Mouse (Mus musculus) lung, postnatal 0 days (tissue): ENCODE data around the gene Zfp511.

Experiments
- CTCF ChIP-seq: IDR thresholded peaks from 2 replicates; pipeline ENCODE4 v1.5.1; 2016; ENCODE audit warnings: antibody characterized with exemption, mild to moderate bottlenecking
- EP300 ChIP-seq: IDR thresholded peaks from 2 replicates; pipeline ENCODE4 v1.6.1; 2016; ENCODE audit warnings: antibody characterized with exemption, mild to moderate bottlenecking, control low read depth

DNA sequence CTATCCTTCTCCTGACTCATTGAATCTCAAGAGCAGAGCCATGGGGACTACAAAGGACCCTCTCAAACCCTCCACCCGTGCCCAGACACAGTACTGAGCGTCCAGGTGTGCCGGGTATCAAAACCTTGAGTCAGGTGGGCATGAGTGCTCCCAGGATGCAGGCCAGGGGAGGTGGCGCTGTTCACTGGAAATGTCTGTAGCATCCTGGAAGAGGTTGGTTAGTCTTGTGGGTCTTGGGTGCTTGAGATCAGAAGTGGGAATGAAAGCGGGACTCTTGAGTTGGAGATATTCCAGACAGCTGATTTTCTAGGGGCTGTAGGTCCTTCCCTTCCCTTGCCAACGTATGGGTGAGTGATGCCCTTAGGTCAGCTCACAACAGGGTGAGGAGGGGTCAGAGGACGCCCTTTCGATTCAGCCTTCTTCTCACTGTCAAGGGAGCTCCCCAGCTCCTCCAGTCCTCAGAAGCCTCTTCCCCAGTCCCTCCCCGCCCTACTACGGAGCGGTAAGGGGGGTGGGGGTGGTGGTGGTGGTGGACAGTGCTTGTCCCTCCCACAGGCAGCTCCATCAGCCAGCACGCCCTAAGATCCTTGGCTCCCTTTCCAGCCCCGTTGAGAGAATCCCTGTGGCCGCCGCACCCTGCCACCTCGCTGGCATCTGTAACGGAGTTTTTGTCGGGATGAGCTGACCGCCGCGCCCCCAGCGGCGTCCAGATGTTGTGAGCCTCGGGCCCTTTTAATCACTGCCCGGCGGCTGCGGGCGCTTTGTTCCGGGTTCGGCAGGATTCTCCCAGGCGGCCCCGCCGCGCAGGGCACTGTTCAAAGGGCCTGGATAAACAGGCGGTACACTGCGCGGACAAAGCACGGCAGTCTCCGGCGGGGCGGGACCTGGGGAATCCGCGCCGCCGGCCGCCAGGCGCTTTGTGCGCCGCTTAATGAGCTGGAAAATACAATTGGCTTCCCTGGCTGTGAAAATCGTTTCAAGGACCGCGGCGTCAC is 21.5 kb downstream of the Zfp511 start:
- TF ChIP-seq CTCF (peak; percentile 20; the same call in 1 of the 2 replicates), EP300 (no peak)
